Mouse (Mus musculus): ENCODE data around the gene Synpo2.

DNA sequence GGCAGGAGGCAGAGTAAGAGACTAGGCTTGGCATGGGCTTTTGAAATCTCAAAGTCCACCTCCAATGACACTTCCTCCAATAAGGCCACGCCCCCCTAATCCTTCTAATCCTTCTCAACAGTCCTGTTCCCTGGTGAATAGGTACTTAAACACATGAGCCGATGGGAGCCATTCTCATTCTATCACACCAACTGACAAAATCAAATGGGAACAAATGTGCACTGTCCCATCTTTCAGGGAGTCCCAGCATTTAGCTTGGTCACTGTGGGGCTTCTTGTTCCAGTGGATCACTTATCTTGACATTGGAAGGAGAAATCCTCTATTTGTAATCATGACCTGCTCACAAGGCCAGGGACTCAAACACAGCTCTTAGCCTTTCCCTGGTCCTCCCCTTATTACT is 4.3 kb downstream of the Synpo2 start:
- no peak for TF ChIP-seq CTCF (IDR thresholded peaks at IDR 0.05; ENCODE audit: low read depth)
- no peak for TF ChIP-seq EP300 (IDR thresholded peaks at IDR 0.05; ENCODE audit: low read depth)

Measured in heart, postnatal 0 days (tissue).